Mouse (Mus musculus): ENCODE data around the gene Ralgds. TPM values are rescaled to one million over a fixed set of nuclear protein-coding genes. Genes with fewer than 3 reads are reported as not detected.

Gene Ralgds
- polyA plus RNA-seq, 2 experiments = 61.6 to 86.6 TPM

- Histone ChIP-seq H3K9me3 (ENCODE audit: control insufficient read depth, low read length) (no peaks in the 10 kb centered on the region), H3K4me2 (replicated peaks; ENCODE audit: low read depth, low read length, severe bottlenecking) (no peak overlapping the region), H3K27ac (replicated peaks; ENCODE audit: low read depth, low read length) (no peak overlapping the region), H3K4me1 (ENCODE audit: control insufficient read depth, insufficient read depth, low read length) (peaks cover 8% of the 10 kb centered on the region), H3K36me3 (ENCODE audit: control insufficient read depth, insufficient read depth, low read length) (peaks cover 79% of the 10 kb centered on the region), H3K4me3 (replicated peaks; ENCODE audit: low read length) (no peak overlapping the region), H3K9ac (ENCODE audit: low read depth, low read length, severe bottlenecking) (no peak overlapping the region), H3K27me3 (ENCODE audit: control insufficient read depth, insufficient read depth, low read length) (no peaks in the 10 kb centered on the region)
- ATAC-seq (ENCODE audit: low FRiP score, low read depth) (no peak), DNase-seq (ENCODE audit: low spot score) (no peak)
- WGBS = 89% methylated on average over 8 of the region's 8 CpGs
- no peak for TF ChIP-seq POLR2A (IDR thresholded peaks at IDR 0.05; ENCODE audit: borderline replicate concordance, extremely low read depth, insufficient read depth, insufficient read length)
Measured at GRCm38 (mm10) chr2:28543894-28544293, 31.0 kb downstream of the Ralgds start.

DNA sequence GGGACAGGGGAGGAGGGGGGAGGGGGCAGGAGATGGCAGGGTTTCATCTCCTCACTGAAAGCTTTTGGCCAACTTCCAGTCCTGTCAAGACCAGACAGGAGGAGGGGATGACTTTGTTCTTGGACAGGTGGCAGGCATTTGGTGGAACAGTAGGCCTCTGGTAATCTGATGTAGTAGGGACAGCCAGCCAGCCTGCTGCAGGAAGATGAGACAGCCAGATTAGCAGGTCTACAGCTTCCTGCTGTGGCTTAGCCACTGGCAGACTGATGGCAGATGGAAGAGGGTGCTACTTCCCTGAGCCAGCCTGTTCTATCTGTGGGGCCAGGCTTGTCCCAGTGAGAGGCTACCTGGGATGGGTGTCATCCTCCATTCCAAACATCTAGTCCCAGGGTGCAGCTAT, 33.1 kb downstream of the Ralgds start:
- Histone ChIP-seq H3K27me3 (ENCODE audit: control insufficient read depth, insufficient read depth, low read length) (no peaks in the 10 kb centered on the region), H3K9ac (ENCODE audit: low read depth, low read length, severe bottlenecking) (no peak overlapping the region)

GRCm38 (mm10) chr2:28546560-28546959, 33.6 kb downstream of the Ralgds start:
- ATAC-seq (ENCODE audit: low FRiP score, low read depth) (no peak), DNase-seq (ENCODE audit: low spot score) (no peak)
- Histone ChIP-seq H3K4me1 (ENCODE audit: control insufficient read depth, insufficient read depth, low read length) (no peaks in the 10 kb centered on the region), H3K9me3 (ENCODE audit: control insufficient read depth, low read length) (no peaks in the 10 kb centered on the region), H3K27me3 (ENCODE audit: control insufficient read depth, insufficient read depth, low read length) (no peaks in the 10 kb centered on the region), H3K36me3 (ENCODE audit: control insufficient read depth, insufficient read depth, low read length) (peaks cover 94% of the 10 kb centered on the region), H3K27ac (replicated peaks; ENCODE audit: low read depth, low read length) (no peak overlapping the region), H3K4me2 (replicated peaks; ENCODE audit: low read depth, low read length, severe bottlenecking) (no peak overlapping the region), H3K9ac (ENCODE audit: low read depth, low read length, severe bottlenecking) (no peak overlapping the region), H3K4me3 (replicated peaks; ENCODE audit: low read length) (no peak overlapping the region)
- no peak for TF ChIP-seq POLR2A (IDR thresholded peaks at IDR 0.05; ENCODE audit: borderline replicate concordance, extremely low read depth, insufficient read depth, insufficient read length)
- WGBS = 86% methylated on average over 6 of the region's 6 CpGs

More for the DNA sequence above, 33.1 kb downstream of the Ralgds start:
- H3K4me3 ChIP-seq (replicated peaks; ENCODE audit: low read length) = no peak overlapping the region
- no peaks in the 10 kb centered on the region for H3K4me1 ChIP-seq (ENCODE audit: control insufficient read depth, insufficient read depth, low read length)
- H3K4me2 ChIP-seq (replicated peaks; ENCODE audit: low read depth, low read length, severe bottlenecking) = no peak overlapping the region
- peaks cover 94% of the 10 kb centered on the region for H3K36me3 ChIP-seq (ENCODE audit: control insufficient read depth, insufficient read depth, low read length)
- ATAC-seq (ENCODE audit: low FRiP score, low read depth) (no peak), DNase-seq (ENCODE audit: low spot score) (no peak)
- TF ChIP-seq POLR2A (IDR thresholded peaks at IDR 0.05; ENCODE audit: borderline replicate concordance, extremely low read depth, insufficient read depth, insufficient read length) = no peak
- H3K27ac ChIP-seq (replicated peaks; ENCODE audit: low read depth, low read length) = no peak overlapping the region
- H3K9me3 ChIP-seq (ENCODE audit: control insufficient read depth, low read length) = no peaks in the 10 kb centered on the region

- Histone ChIP-seq H3K27me3 (ENCODE audit: control insufficient read depth, insufficient read depth, low read length) (no peaks in the 10 kb centered on the region), H3K36me3 (ENCODE audit: control insufficient read depth, insufficient read depth, low read length) (peaks cover 94% of the 10 kb centered on the region), H3K9me3 (ENCODE audit: control insufficient read depth, low read length) (no peaks in the 10 kb centered on the region), H3K4me2 (replicated peaks; ENCODE audit: low read depth, low read length, severe bottlenecking) (no peak overlapping the region), H3K4me1 (ENCODE audit: control insufficient read depth, insufficient read depth, low read length) (no peaks in the 10 kb centered on the region), H3K27ac (replicated peaks; ENCODE audit: low read depth, low read length) (no peak overlapping the region), H3K9ac (ENCODE audit: low read depth, low read length, severe bottlenecking) (no peak overlapping the region), H3K4me3 (replicated peaks; ENCODE audit: low read length) (no peak overlapping the region)
- ATAC-seq (ENCODE audit: low FRiP score, low read depth) (peak; percentile 48; the same call in 1 of the 2 replicates), DNase-seq (ENCODE audit: low spot score) (peak; percentile 80)
- TF ChIP-seq POLR2A (IDR thresholded peaks at IDR 0.05; ENCODE audit: borderline replicate concordance, extremely low read depth, insufficient read depth, insufficient read length) = no peak
- WGBS = 51% methylated on average over 11 of the region's 11 CpGs
Measured at GRCm38 (mm10) chr2:28547237-28548172, 34.6 kb downstream of the Ralgds start.

DNA sequence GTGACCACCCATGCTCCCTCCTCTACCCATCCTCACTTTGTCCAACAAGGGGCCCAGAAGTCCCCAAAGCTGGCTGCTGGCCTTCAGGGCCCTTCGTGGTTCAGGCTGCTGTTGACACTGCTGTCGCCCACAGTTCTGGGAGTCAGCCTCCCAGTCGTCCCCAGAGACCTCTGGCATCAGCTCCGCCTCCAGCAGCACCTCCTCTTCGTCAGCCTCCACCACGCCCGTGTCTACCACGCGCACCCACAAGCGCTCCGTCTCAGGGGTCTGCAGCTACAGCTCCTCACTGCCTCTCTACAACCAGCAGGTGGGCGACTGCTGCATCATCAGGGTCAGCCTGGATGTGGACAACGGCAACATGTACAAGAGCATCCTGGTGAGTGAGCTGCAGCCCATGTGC, 36.2 kb downstream of the Ralgds start:
- Histone ChIP-seq H3K9me3 (ENCODE audit: control insufficient read depth, low read length) (no peaks in the 10 kb centered on the region), H3K27me3 (ENCODE audit: control insufficient read depth, insufficient read depth, low read length) (no peaks in the 10 kb centered on the region), H3K27ac (replicated peaks; ENCODE audit: low read depth, low read length) (no peak overlapping the region), H3K4me3 (replicated peaks; ENCODE audit: low read length) (no peak overlapping the region), H3K4me2 (replicated peaks; ENCODE audit: low read depth, low read length, severe bottlenecking) (no peak overlapping the region), H3K4me1 (ENCODE audit: control insufficient read depth, insufficient read depth, low read length) (no peaks in the 10 kb centered on the region), H3K36me3 (ENCODE audit: control insufficient read depth, insufficient read depth, low read length) (peaks cover 93% of the 10 kb centered on the region), H3K9ac (ENCODE audit: low read depth, low read length, severe bottlenecking) (no peak overlapping the region)
- 86% methylated on average over 13 of the region's 13 CpGs for WGBS
- no peak for TF ChIP-seq POLR2A (IDR thresholded peaks at IDR 0.05; ENCODE audit: borderline replicate concordance, extremely low read depth, insufficient read depth, insufficient read length)
- DNase-seq (ENCODE audit: low spot score) (no peak), ATAC-seq (ENCODE audit: low FRiP score, low read depth) (no peak)

All from limb, embryonic 14.5 days (tissue).